Mouse (Mus musculus) heart, adult 2 months (tissue): ENCODE results near the gene Gpr108. TPM values are rescaled to one million over a fixed set of nuclear protein-coding genes. Genes with fewer than 3 reads are reported as not detected.

Source experiments
- DNase-seq, 2 experiments: peaks; one replicate each; pipeline ENCODE4 v3.0.0; 2021
- H3K27ac ChIP-seq: fragments of 200-600 bp; 2 replicates; pipeline ENCODE4 v1.8.1; 2022
- H3K27me3 ChIP-seq: fragments of 200-500 bp; 2 replicates; pipeline ENCODE4 v1.6.1; 2012; ENCODE audit warnings: mild to moderate bottlenecking, low read length, inconsistent platforms, mixed read lengths; ENCODE audit not compliant: control insufficient read depth, insufficient read depth
- H3K36me3 ChIP-seq: fragments of 200-500 bp; 2 replicates; pipeline ENCODE4 v1.6.1; 2012; ENCODE audit warnings: low read length, inconsistent platforms; ENCODE audit not compliant: control insufficient read depth, insufficient read depth
- H3K4me1 ChIP-seq: fragments of 200-500 bp; 2 replicates; pipeline ENCODE4 v1.6.1; 2011; ENCODE audit warnings: low read length; ENCODE audit not compliant: control insufficient read depth, insufficient read depth
- H3K4me3 ChIP-seq: fragments of 200-600 bp; 2 replicates; pipeline ENCODE4 v1.8.1; 2022
- H3K79me2 ChIP-seq: fragments of 200-500 bp; replicated peaks from 2 replicates; pipeline ENCODE4 v1.6.1; 2012; ENCODE audit warnings: mild to moderate bottlenecking, inconsistent platforms, low read length, moderate library complexity, mixed read lengths; ENCODE audit not compliant: control insufficient read depth, insufficient read depth
- H3K9ac ChIP-seq: fragments of 200-500 bp; 2 replicates; pipeline ENCODE4 v1.6.1; 2012; ENCODE audit warnings: low read depth, mild to moderate bottlenecking, control low read depth, inconsistent platforms, low read length, mixed read lengths
- CTCF ChIP-seq: fragments of 200-600 bp; IDR thresholded peaks from 2 replicates; pipeline ENCODE4 v1.8.1; 2022; ENCODE audit warnings: antibody characterized with exemption, mild to moderate bottlenecking, moderate library complexity
- EP300 ChIP-seq: fragments of 200-500 bp; IDR thresholded peaks from 2 replicates; pipeline ENCODE4 v1.6.1; 2011; ENCODE audit warnings: low read depth, low read length, control low read depth; ENCODE audit not compliant: insufficient read depth
- POLR2A ChIP-seq: fragments of 200-500 bp; IDR thresholded peaks from 2 replicates; pipeline ENCODE4 v1.6.1; 2011; ENCODE audit warnings: mild to moderate bottlenecking, low read depth, low read length, control low read depth; ENCODE audit not compliant: insufficient read depth
- WGBS: fragments of 180-500 bp; shearing (Covaris S2); methylation state at CpG from one replicate; pipeline ENCODE4 v1.1.7; 2018; 5-methylcytosine and 5-hydroxymethylcytosine counted together
- intact Hi-C: fragments of 180-260 bp; cut with DNase I; formaldehyde crosslinking; loops from one replicate; pipeline ENCODE4 v1.15.1; 2025
- polyA plus RNA-seq: library from polyadenylated mRNA; depleted of rRNA; stranded (reverse); fragments of >200 nt; gene quantifications from 2 replicates; pipeline ENCODE4 v1.2.3, GENCODE M21; 2012
- total RNA-seq, 2 experiments: library from RNA; stranded (reverse); gene quantifications; 2 replicates each; pipeline ENCODE4 v1.2.3; 2021

Gene Gpr108
- total and polyA plus RNA-seq, 3 experiments, result 27.8 to 37.9 (median 32.7) TPM

- intact Hi-C loops, result no loop called here
- H3K79me2 ChIP-seq, result no peaks in the 10 kb centered on the region
- TF ChIP-seq POLR2A, result no peak
- TF ChIP-seq EP300, result no peak
- TF ChIP-seq CTCF, result no peak
- no peak overlapping the region for H3K9ac ChIP-seq
- no peaks in the 10 kb centered on the region for H3K4me1 ChIP-seq
- no peak for DNase-seq
- no peaks in the 10 kb centered on the region for H3K36me3 ChIP-seq
- H3K27ac ChIP-seq, result no peak overlapping the region
- WGBS, result 69% methylated on average over 10 of the region's 10 CpGs
- no peak overlapping the region for H3K4me3 ChIP-seq
- H3K27me3 ChIP-seq, result no peaks in the 10 kb centered on the region
Observed at GRCm38 (mm10) chr17:57201841-57202724, 46.2 kb downstream of the Gpr108 start.

- Histone ChIP-seq H3K27ac (no peak overlapping the region), H3K4me1 (no peaks in the 10 kb centered on the region), H3K79me2 (no peaks in the 10 kb centered on the region), H3K4me3 (no peak overlapping the region), H3K36me3 (no peaks in the 10 kb centered on the region), H3K27me3 (no peaks in the 10 kb centered on the region), H3K9ac (no peak overlapping the region)
- 40% methylated on average over 3 of the region's 3 CpGs for WGBS
- DNase-seq, result no peak
- TF ChIP-seq EP300 (no peak), POLR2A (no peak), CTCF (no peak)
- intact Hi-C loops, result no loop called here
Observed at GRCm38 (mm10) chr17:57198252-57198651, 50.0 kb downstream of the Gpr108 start.

GRCm38 (mm10) chr17:57195326-57196010, 52.8 kb downstream of the Gpr108 start:
- Histone ChIP-seq H3K27ac (no peak overlapping the region), H3K27me3 (no peaks in the 10 kb centered on the region), H3K9ac (no peak overlapping the region), H3K4me3 (no peak overlapping the region), H3K79me2 (no peaks in the 10 kb centered on the region), H3K36me3 (no peaks in the 10 kb centered on the region), H3K4me1 (no peaks in the 10 kb centered on the region)
- intact Hi-C loops, result no loop called here
- 72% methylated on average over 8 of the region's 8 CpGs for WGBS
- TF ChIP-seq CTCF, result no peak
- TF ChIP-seq EP300, result no peak
- no peak for TF ChIP-seq POLR2A
- no peak for DNase-seq

GRCm38 (mm10) chr17:57194771-57195170, 53.5 kb downstream of the Gpr108 start:
- Histone ChIP-seq H3K27ac (no peak overlapping the region), H3K36me3 (no peaks in the 10 kb centered on the region), H3K79me2 (no peaks in the 10 kb centered on the region), H3K4me1 (no peaks in the 10 kb centered on the region), H3K9ac (no peak overlapping the region), H3K4me3 (no peak overlapping the region), H3K27me3 (no peaks in the 10 kb centered on the region)
- TF ChIP-seq EP300, result no peak
- TF ChIP-seq CTCF, result no peak
- TF ChIP-seq POLR2A, result no peak
- 65% methylated on average over 3 of the region's 3 CpGs for WGBS
- intact Hi-C loops, result no loop called here
- no peak for DNase-seq

- no peak within 1 kb of the TSS for H3K4me3 ChIP-seq
- no peaks in the 10 kb centered on the region for H3K27me3 ChIP-seq
- no peaks in the 10 kb centered on the region for H3K79me2 ChIP-seq
- H3K9ac ChIP-seq, result no peak within 1 kb of the TSS
- H3K36me3 ChIP-seq, result no peaks in the 10 kb centered on the region
- 63% methylated on average over 11 of the region's 11 CpGs for WGBS
- no peaks in the 10 kb centered on the region for H3K4me1 ChIP-seq
- TF ChIP-seq CTCF, result no peak
- TF ChIP-seq POLR2A, result no peak
- TF ChIP-seq EP300, result no peak
- DNase-seq, result peak in 1 of 2 experiments; percentile 52
- intact Hi-C loops, result no loop called here
- no peak within 1 kb of the TSS for H3K27ac ChIP-seq
Observed at GRCm38 (mm10) chr17:57194041-57194507, 54.2 kb downstream of the Gpr108 start, which contains the start of gene Tnfsf14. TSS of gene Tnfsf14 (minus strand) at chr17:57194177.
